Mouse (Mus musculus) myocyte (in vitro differentiated cells): ENCODE measurements at regions not wholly inside any gene's neighbourhood (a gene's known extent, or its start where the extent isn't known, plus 50 kb on each side); places are given as distances from the start of the nearest gene placed in this dataset.

ENCODE experiments used
- CEBPB ChIP-seq: IDR thresholded peaks from 2 replicates; pipeline ENCODE4 v1.6.1; 2011; ENCODE audit warnings: mild to moderate bottlenecking, moderate library complexity; ENCODE audit not compliant: poor library complexity, insufficient read depth, severe bottlenecking
- E2F4 ChIP-seq: IDR thresholded peaks from one replicate; pipeline ENCODE4 v1.6.1; 2011; ENCODE audit warnings: mild to moderate bottlenecking, control low read depth, moderate library complexity; ENCODE audit not compliant: insufficient read depth
- MAX ChIP-seq: IDR thresholded peaks from one replicate; pipeline ENCODE4 v1.6.1; 2011; ENCODE audit warnings: low read depth, mild to moderate bottlenecking, control low read depth
- MYOD1 ChIP-seq, 3 experiments: IDR thresholded peaks; one replicate each; pipeline ENCODE4 v1.6.1; 2011; ENCODE audit warnings: control low read depth in 2 of 3, low read depth in 2 of 3, mild to moderate bottlenecking in 2 of 3, moderate library complexity in 1 of 3; ENCODE audit not compliant: insufficient read length in 2 of 3, control insufficient read depth in 1 of 3
- MYOG ChIP-seq, 3 experiments: IDR thresholded peaks; one replicate each; pipeline ENCODE4 v1.6.1; 2011; ENCODE audit warnings: control low read depth in 2 of 3, low read depth in 2 of 3, mild to moderate bottlenecking in 2 of 3; ENCODE audit not compliant: insufficient read length in 2 of 3, control insufficient read depth in 1 of 3, insufficient read depth in 1 of 3
- POLR2A ChIP-seq: IDR thresholded peaks from one replicate; pipeline ENCODE4 v1.6.1; 2011; ENCODE audit warnings: low read depth, mild to moderate bottlenecking, control low read depth, moderate library complexity; ENCODE audit not compliant: insufficient read length
- POLR2AphosphoS2 ChIP-seq: IDR thresholded peaks from one replicate; pipeline ENCODE4 v1.6.1; 2011; ENCODE audit warnings: low read depth, control low read depth; ENCODE audit not compliant: insufficient read length
- REST ChIP-seq: IDR thresholded peaks from one replicate; pipeline ENCODE4 v1.6.1; 2011; ENCODE audit warnings: mild to moderate bottlenecking, control low read depth, moderate library complexity; ENCODE audit not compliant: insufficient read depth, insufficient read length
- TCF12 ChIP-seq: IDR thresholded peaks from one replicate; pipeline ENCODE4 v1.6.1; 2011; ENCODE audit warnings: mild to moderate bottlenecking, control low read depth; ENCODE audit not compliant: poor library complexity, insufficient read depth, severe bottlenecking
- TCF3 ChIP-seq: IDR thresholded peaks from one replicate; pipeline ENCODE4 v1.6.1; 2011; ENCODE audit warnings: low read depth, control low read depth; ENCODE audit not compliant: insufficient read length
- USF1 ChIP-seq: IDR thresholded peaks from one replicate; pipeline ENCODE4 v1.6.1; 2011; ENCODE audit warnings: low read depth, mild to moderate bottlenecking, control low read depth, moderate library complexity

DNA sequence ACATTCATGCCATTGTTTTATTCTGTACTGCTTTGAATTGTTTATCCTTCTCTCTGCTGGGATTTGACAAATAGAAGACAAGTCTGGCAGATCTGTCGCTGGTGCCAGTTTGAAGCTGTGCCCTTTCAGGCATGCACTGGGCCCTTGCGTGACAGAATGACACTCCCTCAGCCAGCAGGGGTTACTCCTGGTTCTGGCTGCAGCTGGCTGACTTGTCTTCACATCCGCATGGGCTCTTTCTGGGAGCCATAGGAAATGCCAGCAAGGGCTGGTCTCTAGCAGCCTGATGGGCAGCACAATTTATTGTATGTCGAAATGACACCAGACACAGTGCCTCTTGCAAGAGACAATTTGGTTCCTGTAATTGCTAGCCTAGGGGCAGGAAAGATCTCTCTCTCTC, 102.5 kb downstream of the 4930564D02Rik start:
- TF ChIP-seq POLR2A (no peak), TCF12 (no peak), E2F4 (no peak), MAX (no peak), TCF3 (no peak), MYOD1 (IDR thresholded peaks at IDR 0.05; ENCODE audit: control insufficient read depth in 1 of 3, insufficient read length in 2 of 3, low read depth in 2 of 3) (no peak), CEBPB (no peak), USF1 (no peak), POLR2AphosphoS2 (no peak), REST (no peak), MYOG (IDR thresholded peaks at IDR 0.05; ENCODE audit: control insufficient read depth in 1 of 3, insufficient read depth in 1 of 3, insufficient read length in 2 of 3, low read depth in 2 of 3) (no peak)
